Mouse (Mus musculus): ENCODE results near the gene Fam196b. TPM values are rescaled to one million over a fixed set of nuclear protein-coding genes. Genes with fewer than 3 reads are reported as not detected.

Gene Fam196b
- polyA plus RNA-seq, 1 experiment from 2014 or later = 0.43 TPM

GRCm38 (mm10) chr11:34421061-34421460 lies 106.4 kb downstream of the Fam196b start:
- H3K27ac ChIP-seq = no peak overlapping the region
- no peaks in the 10 kb centered on the region for H3K9me3 ChIP-seq (replicated peaks)
- H3K36me3 ChIP-seq = no peaks in the 10 kb centered on the region
- H3K4me3 ChIP-seq (replicated peaks) = no peak overlapping the region
- H3K4me2 ChIP-seq = no peak overlapping the region
- H3K27me3 ChIP-seq = no peaks in the 10 kb centered on the region
- ATAC-seq (replicated peaks; ENCODE audit: low FRiP score) = no peak
- H3K4me1 ChIP-seq = no peaks in the 10 kb centered on the region
- no peak overlapping the region for H3K9ac ChIP-seq
- WGBS = 41% methylated on average over 6 of the region's 6 CpGs

GRCm38 (mm10) chr11:34424546-34424945 lies 109.9 kb downstream of the Fam196b start:
- Histone ChIP-seq H3K36me3 (no peaks in the 10 kb centered on the region), H3K4me2 (no peak overlapping the region), H3K9me3 (replicated peaks) (no peaks in the 10 kb centered on the region), H3K4me3 (replicated peaks) (no peak overlapping the region), H3K4me1 (no peaks in the 10 kb centered on the region), H3K27ac (no peak overlapping the region), H3K27me3 (no peaks in the 10 kb centered on the region), H3K9ac (no peak overlapping the region)
- no peak; the same call in 1 of the 2 replicates for ATAC-seq (replicated peaks; ENCODE audit: low FRiP score)
- WGBS = 81% methylated on average over 1 of the region's 1 CpGs

- Histone ChIP-seq H3K27me3 (no peaks in the 10 kb centered on the region), H3K4me2 (no peak overlapping the region), H3K4me1 (no peaks in the 10 kb centered on the region), H3K9ac (no peak overlapping the region), H3K4me3 (replicated peaks) (no peak overlapping the region), H3K27ac (no peak overlapping the region), H3K9me3 (replicated peaks) (no peaks in the 10 kb centered on the region), H3K36me3 (no peaks in the 10 kb centered on the region)
- no peak for ATAC-seq (replicated peaks; ENCODE audit: low FRiP score)
- WGBS = 78% methylated on average over 5 of the region's 5 CpGs
Measured at GRCm38 (mm10) chr11:34427212-34427611, 112.6 kb downstream of the Fam196b start.

GRCm38 (mm10) chr11:34430940-34431339 lies 116.3 kb downstream of the Fam196b start:
- H3K27me3 ChIP-seq = no peaks in the 10 kb centered on the region
- WGBS = 82% methylated on average over 4 of the region's 4 CpGs
- H3K4me3 ChIP-seq (replicated peaks) = no peak overlapping the region
- no peak overlapping the region for H3K4me2 ChIP-seq
- H3K36me3 ChIP-seq = no peaks in the 10 kb centered on the region
- H3K9ac ChIP-seq = no peak overlapping the region
- no peak for ATAC-seq (replicated peaks; ENCODE audit: low FRiP score)
- H3K9me3 ChIP-seq (replicated peaks) = no peaks in the 10 kb centered on the region
- H3K4me1 ChIP-seq = no peaks in the 10 kb centered on the region
- no peak overlapping the region for H3K27ac ChIP-seq

GRCm38 (mm10) chr11:34431371-34431770 lies 116.7 kb downstream of the Fam196b start:
- 60% methylated on average over 5 of the region's 5 CpGs for WGBS
- no peak overlapping the region for H3K9ac ChIP-seq
- ATAC-seq (replicated peaks; ENCODE audit: low FRiP score) = no peak

GRCm38 (mm10) chr11:34431978-34432377 lies 117.4 kb downstream of the Fam196b start:
- H3K4me2 ChIP-seq = no peak overlapping the region
- H3K9ac ChIP-seq = no peak overlapping the region
- no peak overlapping the region for H3K4me3 ChIP-seq (replicated peaks)
- no peak overlapping the region for H3K27ac ChIP-seq
- no peaks in the 10 kb centered on the region for H3K27me3 ChIP-seq
- no peaks in the 10 kb centered on the region for H3K36me3 ChIP-seq
- WGBS = 44% methylated on average over 2 of the region's 2 CpGs
- no peaks in the 10 kb centered on the region for H3K9me3 ChIP-seq (replicated peaks)
- no peak for ATAC-seq (replicated peaks; ENCODE audit: low FRiP score)
- no peaks in the 10 kb centered on the region for H3K4me1 ChIP-seq

More at GRCm38 (mm10) chr11:34431371-34431770, 116.7 kb downstream of the Fam196b start:
- Histone ChIP-seq H3K27me3 (no peaks in the 10 kb centered on the region), H3K27ac (no peak overlapping the region), H3K4me2 (no peak overlapping the region), H3K36me3 (no peaks in the 10 kb centered on the region), H3K4me3 (replicated peaks) (no peak overlapping the region), H3K9me3 (replicated peaks) (no peaks in the 10 kb centered on the region), H3K4me1 (no peaks in the 10 kb centered on the region)

- H3K9ac ChIP-seq = no peak overlapping the region
- H3K4me2 ChIP-seq = no peak overlapping the region
- H3K4me1 ChIP-seq = no peaks in the 10 kb centered on the region
- H3K4me3 ChIP-seq (replicated peaks) = no peak overlapping the region
- WGBS = 83% methylated on average over 1 of the region's 1 CpGs
- H3K27me3 ChIP-seq = no peaks in the 10 kb centered on the region
- H3K36me3 ChIP-seq = no peaks in the 10 kb centered on the region
- no peaks in the 10 kb centered on the region for H3K9me3 ChIP-seq (replicated peaks)
- no peak for ATAC-seq (replicated peaks; ENCODE audit: low FRiP score)
- no peak overlapping the region for H3K27ac ChIP-seq
Measured at GRCm38 (mm10) chr11:34437446-34437845, 122.8 kb downstream of the Fam196b start.

- Histone ChIP-seq H3K36me3 (no peaks in the 10 kb centered on the region), H3K27ac (no peak overlapping the region), H3K4me3 (replicated peaks) (no peak overlapping the region), H3K4me1 (no peaks in the 10 kb centered on the region), H3K27me3 (no peaks in the 10 kb centered on the region), H3K9me3 (replicated peaks) (no peaks in the 10 kb centered on the region), H3K9ac (no peak overlapping the region), H3K4me2 (no peak overlapping the region)
- ATAC-seq (replicated peaks; ENCODE audit: low FRiP score) = no peak
- WGBS = 48% methylated on average over 2 of the region's 2 CpGs
Measured at GRCm38 (mm10) chr11:34438429-34438828, 123.8 kb downstream of the Fam196b start.

GRCm38 (mm10) chr11:34447891-34448290 lies 133.3 kb downstream of the Fam196b start:
- Histone ChIP-seq H3K4me2 (no peak overlapping the region), H3K27ac (no peak overlapping the region), H3K36me3 (no peaks in the 10 kb centered on the region), H3K9me3 (replicated peaks) (no peaks in the 10 kb centered on the region), H3K4me3 (replicated peaks) (no peak overlapping the region), H3K4me1 (no peaks in the 10 kb centered on the region), H3K9ac (no peak overlapping the region), H3K27me3 (no peaks in the 10 kb centered on the region)
- ATAC-seq (replicated peaks; ENCODE audit: low FRiP score) = no peak
- WGBS = 47% methylated on average over 4 of the region's 4 CpGs

GRCm38 (mm10) chr11:34449944-34450343 lies 135.3 kb downstream of the Fam196b start:
- ATAC-seq (replicated peaks; ENCODE audit: low FRiP score) = no peak
- Histone ChIP-seq H3K27ac (no peak overlapping the region), H3K36me3 (no peaks in the 10 kb centered on the region), H3K4me2 (no peak overlapping the region), H3K4me1 (no peaks in the 10 kb centered on the region), H3K9ac (no peak overlapping the region), H3K4me3 (replicated peaks) (no peak overlapping the region), H3K27me3 (no peaks in the 10 kb centered on the region), H3K9me3 (replicated peaks) (no peaks in the 10 kb centered on the region)
- 93% methylated on average over 4 of the region's 4 CpGs for WGBS

GRCm38 (mm10) chr11:34467056-34467455 lies 152.4 kb downstream of the Fam196b start:
- Histone ChIP-seq H3K4me3 (replicated peaks) (no peak overlapping the region), H3K9ac (no peak overlapping the region), H3K4me1 (no peaks in the 10 kb centered on the region), H3K9me3 (replicated peaks) (no peaks in the 10 kb centered on the region), H3K27ac (no peak overlapping the region), H3K27me3 (no peaks in the 10 kb centered on the region), H3K4me2 (no peak overlapping the region), H3K36me3 (no peaks in the 10 kb centered on the region)
- WGBS = 67% methylated on average over 1 of the region's 1 CpGs
- ATAC-seq (replicated peaks; ENCODE audit: low FRiP score) = no peak

- Histone ChIP-seq H3K27me3 (no peaks in the 10 kb centered on the region), H3K9ac (no peak overlapping the region), H3K4me1 (no peaks in the 10 kb centered on the region), H3K4me2 (no peak overlapping the region), H3K27ac (no peak overlapping the region), H3K9me3 (replicated peaks) (no peaks in the 10 kb centered on the region), H3K36me3 (no peaks in the 10 kb centered on the region), H3K4me3 (replicated peaks) (no peak overlapping the region)
- ATAC-seq (replicated peaks; ENCODE audit: low FRiP score) = no peak
- WGBS = 65% methylated on average over 3 of the region's 3 CpGs
Measured at GRCm38 (mm10) chr11:34468571-34468970, 153.9 kb downstream of the Fam196b start.

- Histone ChIP-seq H3K9me3 (replicated peaks) (no peaks in the 10 kb centered on the region), H3K36me3 (no peaks in the 10 kb centered on the region), H3K4me1 (no peaks in the 10 kb centered on the region), H3K4me2 (no peak overlapping the region), H3K9ac (no peak overlapping the region), H3K27ac (no peak overlapping the region), H3K4me3 (replicated peaks) (no peak overlapping the region), H3K27me3 (no peaks in the 10 kb centered on the region)
- peak; percentile 56; the same call in 1 of the 2 replicates for ATAC-seq (replicated peaks; ENCODE audit: low FRiP score)
- WGBS = 71% methylated on average over 2 of the region's 2 CpGs
Measured at GRCm38 (mm10) chr11:34469792-34470191, 155.2 kb downstream of the Fam196b start.

All from kidney, embryonic 15.5 days (tissue).